Mouse (Mus musculus): Measurements from ENCODE around the gene Sell. TPM values are rescaled to one million over a fixed set of nuclear protein-coding genes. Genes with fewer than 3 reads are reported as not detected.

Sell gene
- polyA plus RNA-seq, 1 experiment from 2014 or later, result not detected

GRCm38 (mm10) chr1:164060071-164060470, 1.7 kb upstream of the Sell start:
- Histone ChIP-seq H3K9me3 (replicated peaks) (no peaks in the 10 kb centered on the region), H3K4me3 (no peak overlapping the region), H3K9ac (no peak overlapping the region), H3K4me1 (no peaks in the 10 kb centered on the region), H3K4me2 (no peak overlapping the region), H3K36me3 (ENCODE audit: poor library complexity, severe bottlenecking) (no peaks in the 10 kb centered on the region), H3K27ac (no peak overlapping the region), H3K27me3 (no peaks in the 10 kb centered on the region)
- 87% methylated on average over 4 of the region's 4 CpGs for WGBS
- ATAC-seq, result no peak

GRCm38 (mm10) chr1:164061278-164061677, 504 bp upstream of the Sell start:
- Histone ChIP-seq H3K4me2 (no peak overlapping the region), H3K4me1 (no peaks in the 10 kb centered on the region), H3K27ac (no peak overlapping the region), H3K9ac (no peak overlapping the region), H3K36me3 (ENCODE audit: poor library complexity, severe bottlenecking) (no peaks in the 10 kb centered on the region), H3K9me3 (replicated peaks) (no peaks in the 10 kb centered on the region), H3K4me3 (no peak overlapping the region), H3K27me3 (no peaks in the 10 kb centered on the region)
- WGBS, result 48% methylated on average over 4 of the region's 4 CpGs
- no peak for ATAC-seq

GRCm38 (mm10) chr1:164062856-164063255, 1.1 kb downstream of the Sell start:
- ATAC-seq, result no peak
- no peaks in the 10 kb centered on the region for H3K9me3 ChIP-seq (replicated peaks)
- H3K9ac ChIP-seq, result no peak overlapping the region
- H3K27ac ChIP-seq, result no peak overlapping the region
- H3K4me2 ChIP-seq, result no peak overlapping the region
- no peaks in the 10 kb centered on the region for H3K27me3 ChIP-seq
- H3K4me3 ChIP-seq, result no peak overlapping the region
- H3K4me1 ChIP-seq, result no peaks in the 10 kb centered on the region
- no peaks in the 10 kb centered on the region for H3K36me3 ChIP-seq (ENCODE audit: poor library complexity, severe bottlenecking)
- WGBS, result 50% methylated on average over 2 of the region's 2 CpGs

GRCm38 (mm10) chr1:164063745-164064144, 2.0 kb downstream of the Sell start:
- Histone ChIP-seq H3K9ac (no peak overlapping the region), H3K4me1 (no peaks in the 10 kb centered on the region), H3K27ac (no peak overlapping the region), H3K4me3 (no peak overlapping the region), H3K4me2 (no peak overlapping the region), H3K9me3 (replicated peaks) (no peaks in the 10 kb centered on the region), H3K36me3 (ENCODE audit: poor library complexity, severe bottlenecking) (no peaks in the 10 kb centered on the region), H3K27me3 (no peaks in the 10 kb centered on the region)
- 68% methylated on average over 3 of the region's 3 CpGs for WGBS
- no peak for ATAC-seq

- Histone ChIP-seq H3K4me2 (no peak overlapping the region), H3K36me3 (ENCODE audit: poor library complexity, severe bottlenecking) (no peaks in the 10 kb centered on the region), H3K27me3 (no peaks in the 10 kb centered on the region), H3K9me3 (replicated peaks) (no peaks in the 10 kb centered on the region), H3K27ac (no peak overlapping the region), H3K4me3 (no peak overlapping the region), H3K9ac (no peak overlapping the region), H3K4me1 (no peaks in the 10 kb centered on the region)
- no peak for ATAC-seq
Measured at GRCm38 (mm10) chr1:164069261-164069660, 7.5 kb downstream of the Sell start.

- Histone ChIP-seq H3K4me1 (no peaks in the 10 kb centered on the region), H3K27ac (no peak overlapping the region), H3K9ac (no peak overlapping the region), H3K4me3 (no peak overlapping the region), H3K36me3 (ENCODE audit: poor library complexity, severe bottlenecking) (no peaks in the 10 kb centered on the region), H3K27me3 (no peaks in the 10 kb centered on the region), H3K9me3 (replicated peaks) (no peaks in the 10 kb centered on the region), H3K4me2 (no peak overlapping the region)
- ATAC-seq, result no peak
- WGBS, result 92% methylated on average over 4 of the region's 4 CpGs
Measured at GRCm38 (mm10) chr1:164070461-164070860, 8.7 kb downstream of the Sell start.

- no peaks in the 10 kb centered on the region for H3K27me3 ChIP-seq
- WGBS, result 83% methylated on average over 7 of the region's 7 CpGs
- no peak overlapping the region for H3K4me2 ChIP-seq
- H3K36me3 ChIP-seq (ENCODE audit: poor library complexity, severe bottlenecking), result no peaks in the 10 kb centered on the region
- no peak overlapping the region for H3K9ac ChIP-seq
- H3K9me3 ChIP-seq (replicated peaks), result no peaks in the 10 kb centered on the region
- H3K27ac ChIP-seq, result no peak overlapping the region
- no peak overlapping the region for H3K4me3 ChIP-seq
- H3K4me1 ChIP-seq, result no peaks in the 10 kb centered on the region
- ATAC-seq, result no peak
Measured at GRCm38 (mm10) chr1:164071111-164071510, 9.3 kb downstream of the Sell start.

- 97% methylated on average over 4 of the region's 4 CpGs for WGBS
- H3K4me3 ChIP-seq, result no peak overlapping the region
- H3K9ac ChIP-seq, result no peak overlapping the region
- H3K27me3 ChIP-seq, result no peaks in the 10 kb centered on the region
- no peak overlapping the region for H3K27ac ChIP-seq
- no peak for ATAC-seq
- H3K36me3 ChIP-seq (ENCODE audit: poor library complexity, severe bottlenecking), result no peaks in the 10 kb centered on the region
- H3K9me3 ChIP-seq (replicated peaks), result no peaks in the 10 kb centered on the region
- H3K4me2 ChIP-seq, result no peak overlapping the region
- H3K4me1 ChIP-seq, result no peaks in the 10 kb centered on the region
Measured at GRCm38 (mm10) chr1:164072001-164072400, 10.2 kb downstream of the Sell start.

GRCm38 (mm10) chr1:164073091-164073490, 11.3 kb downstream of the Sell start:
- Histone ChIP-seq H3K4me3 (no peak overlapping the region), H3K9ac (no peak overlapping the region), H3K9me3 (replicated peaks) (no peaks in the 10 kb centered on the region), H3K27me3 (no peaks in the 10 kb centered on the region), H3K4me2 (no peak overlapping the region), H3K36me3 (ENCODE audit: poor library complexity, severe bottlenecking) (no peaks in the 10 kb centered on the region), H3K27ac (no peak overlapping the region), H3K4me1 (no peaks in the 10 kb centered on the region)
- WGBS, result 88% methylated on average over 9 of the region's 9 CpGs
- no peak for ATAC-seq

- Histone ChIP-seq H3K4me2 (no peak overlapping the region), H3K27ac (no peak overlapping the region), H3K36me3 (ENCODE audit: poor library complexity, severe bottlenecking) (no peaks in the 10 kb centered on the region), H3K9me3 (replicated peaks) (no peaks in the 10 kb centered on the region), H3K4me1 (no peaks in the 10 kb centered on the region), H3K9ac (no peak overlapping the region), H3K27me3 (no peaks in the 10 kb centered on the region), H3K4me3 (no peak overlapping the region)
- ATAC-seq, result no peak
- WGBS, result 87% methylated on average over 7 of the region's 7 CpGs
Measured at GRCm38 (mm10) chr1:164073803-164074202, 12.0 kb downstream of the Sell start.

- no peak for ATAC-seq
Measured at GRCm38 (mm10) chr1:164074606-164075140, 12.9 kb downstream of the Sell start.

GRCm38 (mm10) chr1:164075416-164075815, 13.6 kb downstream of the Sell start:
- no peak overlapping the region for H3K4me3 ChIP-seq

More at GRCm38 (mm10) chr1:164074606-164075140, 12.9 kb downstream of the Sell start:
- H3K4me1 ChIP-seq, result no peaks in the 10 kb centered on the region
- no peak overlapping the region for H3K9ac ChIP-seq
- H3K36me3 ChIP-seq (ENCODE audit: poor library complexity, severe bottlenecking), result no peaks in the 10 kb centered on the region
- H3K4me3 ChIP-seq, result no peak overlapping the region
- no peaks in the 10 kb centered on the region for H3K9me3 ChIP-seq (replicated peaks)
- no peaks in the 10 kb centered on the region for H3K27me3 ChIP-seq
- H3K27ac ChIP-seq, result no peak overlapping the region
- no peak overlapping the region for H3K4me2 ChIP-seq
- WGBS, result 85% methylated on average over 2 of the region's 2 CpGs

GRCm38 (mm10) chr1:164076441-164076840, 14.7 kb downstream of the Sell start:
- Histone ChIP-seq H3K36me3 (ENCODE audit: poor library complexity, severe bottlenecking) (no peaks in the 10 kb centered on the region), H3K9me3 (replicated peaks) (no peaks in the 10 kb centered on the region), H3K27ac (no peak overlapping the region), H3K4me1 (no peaks in the 10 kb centered on the region), H3K4me3 (no peak overlapping the region), H3K4me2 (no peak overlapping the region), H3K9ac (no peak overlapping the region), H3K27me3 (no peaks in the 10 kb centered on the region)
- no peak for ATAC-seq
- 69% methylated on average over 1 of the region's 1 CpGs for WGBS

More at GRCm38 (mm10) chr1:164075416-164075815, 13.6 kb downstream of the Sell start:
- Histone ChIP-seq H3K27me3 (no peaks in the 10 kb centered on the region), H3K9ac (no peak overlapping the region), H3K4me1 (no peaks in the 10 kb centered on the region), H3K27ac (no peak overlapping the region), H3K4me2 (no peak overlapping the region), H3K36me3 (ENCODE audit: poor library complexity, severe bottlenecking) (no peaks in the 10 kb centered on the region), H3K9me3 (replicated peaks) (no peaks in the 10 kb centered on the region)
- WGBS, result 94% methylated on average over 1 of the region's 1 CpGs
- no peak for ATAC-seq

Data from forebrain, embryonic 13.5 days (tissue).